Mouse (Mus musculus) gonadal fat pad, adult 2 months (tissue): Measurements from ENCODE around the gene Galnt13. TPM values are rescaled to one million over a fixed set of nuclear protein-coding genes. Genes with fewer than 3 reads are reported as not detected.
"Not testable (repeated sequence)": the region's sequence is repeated elsewhere in the genome, so short reads cannot be mapped to it uniquely, and the experiment has no call there.

Source experiments
- DNase-seq: peaks from one replicate; pipeline ENCODE4 v3.0.0-alpha.2; 2012; ENCODE audit warnings: low read depth
- polyA plus RNA-seq: library from polyadenylated mRNA; depleted of rRNA; stranded (reverse); fragments of >200 nt; gene quantifications from 2 replicates; pipeline ENCODE4 v1.2.3, GENCODE M21; 2012

Gene Galnt13
- polyA plus RNA-seq, 1 experiment, result 0.24 TPM

GRCm38 (mm10) chr2:54915088-54915670 lies 479.1 kb downstream of the Galnt13 start:
- DNase-seq, result no peak

- no peak for DNase-seq
Observed at GRCm38 (mm10) chr2:54936369-54936768, 500.3 kb downstream of the Galnt13 start.

DNA sequence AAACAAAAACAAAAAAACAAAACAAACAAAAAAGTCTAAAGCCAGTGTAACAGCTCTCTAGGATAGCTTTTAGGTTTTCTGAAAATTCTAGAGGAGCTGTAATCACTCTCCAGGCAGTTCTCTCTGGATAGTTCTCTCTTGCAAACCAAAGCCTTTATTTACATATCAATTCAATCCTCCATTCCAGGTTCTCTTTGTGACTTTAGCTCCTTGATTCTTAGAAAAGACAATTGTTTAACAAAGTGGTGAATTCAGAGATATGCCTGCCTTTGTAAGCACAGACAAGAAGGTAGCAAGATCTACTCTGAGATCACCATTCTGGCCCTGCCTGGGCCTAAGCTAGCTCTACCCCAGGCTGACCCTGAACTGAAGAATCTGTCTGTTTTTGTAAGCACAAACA lies 501.2 kb downstream of the Galnt13 start:
- no peak for DNase-seq

GRCm38 (mm10) chr2:54938075-54938474 lies 502.0 kb downstream of the Galnt13 start:
- DNase-seq, result no peak

- DNase-seq, result no peak
Observed at GRCm38 (mm10) chr2:54943386-54943785, 507.3 kb downstream of the Galnt13 start.

DNA sequence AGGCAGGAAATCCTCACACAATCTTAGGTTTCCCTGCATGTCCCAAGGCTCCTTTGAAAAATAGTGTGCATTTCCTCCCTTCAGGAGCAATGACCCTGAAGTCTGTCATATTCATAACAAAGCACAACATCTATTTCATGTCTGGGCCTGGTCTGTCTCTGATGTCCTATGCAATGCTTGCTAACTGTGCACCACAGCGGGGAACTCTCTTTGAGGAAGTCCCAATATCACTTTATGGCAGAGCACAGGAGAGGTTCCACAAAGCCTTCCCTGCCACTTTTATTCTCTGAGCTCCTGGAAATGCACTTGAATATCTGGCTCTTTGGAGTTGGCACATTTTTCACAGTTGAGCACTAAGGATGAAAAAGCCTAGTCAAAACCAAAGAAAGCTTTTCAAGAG lies 547.7 kb downstream of the Galnt13 start:
- no peak for DNase-seq

DNA sequence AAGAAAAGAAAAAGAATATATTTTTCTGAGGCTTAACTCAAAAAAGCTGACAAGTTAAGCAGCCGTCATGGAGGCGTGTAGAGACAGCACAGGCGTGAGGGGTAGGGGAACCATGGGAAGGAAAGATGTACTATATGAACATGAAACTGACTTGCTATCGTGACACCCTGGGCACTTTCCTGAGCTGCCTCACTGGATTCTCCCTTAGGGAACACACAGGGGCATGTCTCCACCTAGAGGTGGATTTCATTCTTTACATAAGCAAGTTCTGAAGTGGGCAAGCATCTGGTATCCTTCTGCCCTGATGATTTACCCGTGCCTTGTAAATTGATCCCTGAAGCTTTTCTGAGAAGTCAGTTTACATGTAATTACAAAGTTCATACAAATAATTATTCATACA lies 586.4 kb downstream of the Galnt13 start:
- not testable (repeated sequence) for DNase-seq

DNA sequence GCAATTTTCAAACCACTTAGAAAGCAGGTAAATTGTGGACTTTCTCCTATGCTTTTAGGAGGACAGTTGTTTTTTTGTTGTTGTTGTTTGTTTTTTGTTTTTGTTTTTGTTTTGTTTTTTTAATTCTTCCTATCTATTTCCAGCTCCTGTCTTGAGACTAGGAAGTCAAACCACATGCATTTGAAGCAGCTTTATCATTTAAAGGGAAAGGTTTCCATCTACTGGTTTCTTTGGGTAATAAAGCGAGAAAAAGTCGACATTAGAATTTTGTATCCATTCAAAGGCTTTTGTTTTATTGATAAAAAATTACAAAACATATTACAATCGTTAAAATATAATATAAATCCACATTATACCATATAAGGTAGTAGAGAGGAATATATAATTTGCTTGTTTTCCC lies 598.5 kb downstream of the Galnt13 start:
- no peak for DNase-seq

DNA sequence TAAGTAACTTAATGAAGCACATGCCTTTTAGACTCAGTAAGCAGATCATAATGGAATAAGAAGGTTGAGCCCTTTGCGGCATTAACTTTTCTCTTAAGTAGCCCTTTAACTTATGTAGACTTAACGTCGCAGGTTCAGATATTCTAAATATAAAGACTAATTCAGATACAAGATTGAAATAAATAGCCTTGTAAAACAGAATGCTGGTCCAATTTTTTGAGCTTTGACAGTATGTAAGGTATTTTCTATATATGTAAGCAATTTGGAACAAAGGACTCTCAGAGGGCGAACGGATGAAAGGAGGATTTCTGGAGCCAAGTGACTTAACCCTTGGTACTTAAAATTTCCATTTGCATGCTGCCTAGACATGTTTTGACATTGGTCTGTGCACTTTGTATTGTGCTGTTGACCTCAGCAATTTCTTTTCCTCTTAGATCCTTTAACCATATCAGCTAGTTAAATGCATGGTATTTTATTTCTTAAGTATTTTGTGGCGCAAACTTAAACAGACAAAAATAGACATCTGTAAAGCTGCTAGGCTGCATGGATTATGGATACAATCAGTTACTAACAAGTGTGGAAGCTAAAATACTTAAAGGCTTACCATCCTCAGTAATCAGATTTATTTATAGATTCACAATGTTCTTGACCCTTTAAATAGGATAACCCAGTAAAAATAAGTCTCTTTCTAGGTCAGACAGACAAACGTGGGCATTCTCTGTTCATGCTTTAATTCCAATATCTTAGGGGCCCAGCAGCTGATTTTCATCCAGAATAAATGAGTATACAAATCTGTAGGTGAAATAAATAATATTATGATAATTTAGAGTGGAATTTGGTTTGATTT lies 629.6 kb downstream of the Galnt13 start:
- no peak for DNase-seq

GRCm38 (mm10) chr2:55085580-55085979 lies 649.5 kb downstream of the Galnt13 start:
- no peak for DNase-seq

DNA sequence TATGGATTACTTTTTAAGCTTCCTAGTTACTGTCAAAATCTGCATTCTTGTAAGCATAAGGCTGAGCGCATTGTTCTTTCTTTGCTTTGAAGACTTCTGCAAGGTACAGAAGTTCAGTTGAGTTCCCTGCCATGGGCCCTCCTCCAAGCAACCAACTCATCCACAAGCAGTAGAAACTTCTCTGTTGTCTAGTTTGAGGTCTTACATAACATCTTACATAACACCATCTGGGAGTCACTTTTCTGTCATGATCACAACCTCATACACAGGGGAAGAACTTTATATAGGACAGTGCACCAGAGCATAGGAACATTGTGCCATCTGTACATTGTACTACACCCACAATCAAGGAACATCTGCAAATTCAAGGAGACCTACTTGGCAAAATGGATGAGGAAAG lies 651.9 kb downstream of the Galnt13 start:
- DNase-seq, result no peak

DNA sequence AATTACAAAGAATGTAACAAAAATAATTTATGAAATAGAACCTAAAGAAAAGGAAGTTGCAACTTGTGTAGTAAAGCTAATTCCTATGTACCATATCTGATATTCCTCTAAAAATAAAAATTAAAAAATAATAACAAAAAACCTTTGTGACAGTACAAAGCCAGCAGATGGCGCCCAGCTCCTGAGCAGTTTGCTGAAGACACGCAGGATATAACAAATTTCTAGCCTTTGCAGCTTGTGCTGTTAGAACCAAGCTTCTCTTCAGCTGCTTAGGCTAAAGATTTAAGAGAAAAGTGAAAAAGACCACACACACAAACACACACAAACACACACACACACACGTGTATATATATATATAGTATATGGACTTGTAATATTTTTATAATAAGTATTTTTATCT lies 654.2 kb downstream of the Galnt13 start:
- no peak for DNase-seq

- DNase-seq, result no peak
Observed at GRCm38 (mm10) chr2:55091495-55091894, 655.4 kb downstream of the Galnt13 start.

DNA sequence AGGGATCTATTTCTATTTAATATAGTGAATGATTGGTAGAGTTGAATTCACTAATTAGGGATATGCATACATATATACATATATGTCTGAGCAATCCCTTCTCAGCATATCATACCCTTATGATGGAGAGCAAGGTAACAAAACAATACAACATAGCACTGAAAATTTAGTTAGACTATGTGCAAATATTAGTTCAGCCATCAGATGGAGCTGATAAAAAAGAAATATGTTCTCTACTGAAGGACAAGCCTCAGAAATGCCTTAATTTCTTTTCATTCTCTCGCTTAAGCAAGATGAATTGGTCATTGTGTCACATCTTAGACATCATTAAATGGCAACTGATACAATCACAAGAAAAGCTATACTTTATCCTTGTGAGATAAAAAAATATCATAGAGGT lies 663.0 kb downstream of the Galnt13 start:
- no peak for DNase-seq

DNA sequence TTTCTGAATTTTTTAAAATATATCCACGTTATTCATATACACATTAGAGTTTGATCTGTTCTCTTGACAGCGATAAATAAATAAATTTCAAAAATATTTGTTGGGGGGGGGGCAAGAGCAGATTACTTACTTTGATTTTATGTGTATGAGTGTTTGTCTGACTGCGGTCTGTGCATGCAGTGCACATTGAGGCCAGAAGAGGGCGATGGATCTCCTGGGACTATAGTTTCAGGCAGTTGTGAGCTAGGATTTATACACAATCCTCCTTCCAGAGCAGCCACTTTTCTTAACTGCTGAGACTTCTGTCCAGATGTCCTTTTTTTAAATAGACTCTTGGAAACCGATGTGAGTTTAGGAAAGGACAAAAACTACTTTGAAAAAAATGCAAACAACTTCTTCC lies 665.2 kb downstream of the Galnt13 start:
- DNase-seq, result no peak

- DNase-seq, result no peak
Observed at GRCm38 (mm10) chr2:55103521-55103920, 667.4 kb downstream of the Galnt13 start.

DNA sequence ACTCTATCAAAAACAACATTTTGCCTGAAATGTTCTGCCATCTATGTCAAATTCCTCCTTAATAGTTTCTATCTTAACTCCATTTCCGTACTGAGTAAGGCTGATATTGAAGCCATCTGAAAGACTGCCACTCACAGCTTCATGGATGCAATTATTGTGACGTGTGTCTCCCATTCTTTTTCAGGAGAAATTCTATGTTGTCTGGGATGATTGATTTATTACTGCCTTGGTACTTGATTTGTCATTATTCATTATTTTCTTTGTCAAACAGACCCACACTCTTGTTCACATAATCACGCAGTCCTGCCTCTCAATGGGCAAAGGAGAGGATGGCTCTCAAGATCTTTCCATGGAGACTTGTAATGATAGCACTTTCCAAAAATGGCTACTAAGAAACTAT lies 671.7 kb downstream of the Galnt13 start:
- no peak for DNase-seq

- DNase-seq, result no peak
Observed at GRCm38 (mm10) chr2:55153089-55153488, 717.0 kb downstream of the Galnt13 start.

DNA sequence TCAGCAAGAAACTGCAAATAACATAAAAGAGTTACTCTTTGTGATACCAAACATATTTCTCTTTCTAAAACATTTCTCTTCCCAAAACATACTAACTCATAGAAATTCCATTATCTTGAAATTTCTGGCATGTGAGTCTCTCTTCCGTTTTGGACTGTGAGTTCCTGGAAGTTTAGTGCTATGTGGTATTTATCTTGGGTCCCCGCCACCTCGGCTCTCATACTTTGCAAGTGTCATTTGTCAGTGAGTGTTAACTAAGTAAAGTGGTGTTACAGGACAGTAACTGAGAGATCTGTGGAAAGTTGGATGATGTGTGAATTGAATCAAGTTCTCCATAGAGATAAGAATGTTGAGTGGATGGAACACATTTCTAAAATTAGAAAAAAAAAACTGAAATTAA lies 728.7 kb downstream of the Galnt13 start:
- no peak for DNase-seq
